Mouse (Mus musculus): ENCODE measurements around the gene Vmn1r45. TPM values are rescaled to one million over a fixed set of nuclear protein-coding genes. Genes with fewer than 3 reads are reported as not detected.
"Not testable (repeated sequence)": the region's sequence is repeated elsewhere in the genome, so short reads cannot be mapped to it uniquely, and the experiment has no call there.

Vmn1r45 gene
- not detected in 2 replicates for polyA plus RNA-seq (2012; ENCODE audit: insufficient read depth, insufficient read length, low replicate concordance, missing spikeins)

GRCm38 (mm10) chr6:89940498-89940897, at the start of gene Vmn1r45:
Vmn1r45 (minus strand) TSS chr6:89940598.
- WGBS, result 91% methylated on average over 2 of the region's 2 CpGs
- H3K4me1 ChIP-seq (ENCODE audit: control insufficient read depth, insufficient read depth, low read length); H3K27ac ChIP-seq (ENCODE audit: insufficient read depth, low read depth, low read length); H3K4me3 ChIP-seq (ENCODE audit: insufficient read depth, low read depth, low read length): not testable (repeated sequence)

GRCm38 (mm10) chr6:89985989-89986388, 45.6 kb upstream of the Vmn1r45 start:
- WGBS, result 26% methylated on average over 1 of the region's 1 CpGs
- Histone ChIP-seq H3K27ac (ENCODE audit: insufficient read depth, low read depth, low read length) (no peak overlapping the region), H3K4me3 (ENCODE audit: insufficient read depth, low read depth, low read length) (no peak overlapping the region), H3K4me1 (ENCODE audit: control insufficient read depth, insufficient read depth, low read length) (no peaks in the 10 kb centered on the region)
- no peak for TF ChIP-seq POLR2A (IDR thresholded peaks at IDR 0.05; ENCODE audit: insufficient read depth, low read depth, low read length)
- TF ChIP-seq CTCF (IDR thresholded peaks at IDR 0.05; ENCODE audit: insufficient read depth, low read depth, low read length), result no peak

GRCm38 (mm10) chr6:89969013-89969412, 28.6 kb upstream of the Vmn1r45 start, which contains the start of gene Vmn1r46:
Vmn1r46 (plus strand) TSS chr6:89969313.
- WGBS, result 61% methylated on average over 2 of the region's 2 CpGs
- Histone ChIP-seq H3K4me3 (ENCODE audit: insufficient read depth, low read depth, low read length) (no peak within 1 kb of the TSS), H3K4me1 (ENCODE audit: control insufficient read depth, insufficient read depth, low read length) (no peaks in the 10 kb centered on the region), H3K27ac (ENCODE audit: insufficient read depth, low read depth, low read length) (no peak within 1 kb of the TSS)
- TF ChIP-seq POLR2A (IDR thresholded peaks at IDR 0.05; ENCODE audit: insufficient read depth, low read depth, low read length) (no peak), CTCF (IDR thresholded peaks at IDR 0.05; ENCODE audit: insufficient read depth, low read depth, low read length) (no peak)

GRCm38 (mm10) chr6:89966341-89966740, 25.9 kb upstream of the Vmn1r45 start:
- no peak for TF ChIP-seq POLR2A (IDR thresholded peaks at IDR 0.05; ENCODE audit: insufficient read depth, low read depth, low read length)
- TF ChIP-seq CTCF (IDR thresholded peaks at IDR 0.05; ENCODE audit: insufficient read depth, low read depth, low read length), result no peak
- H3K4me1 ChIP-seq (ENCODE audit: control insufficient read depth, insufficient read depth, low read length), result no peaks in the 10 kb centered on the region
- no peak overlapping the region for H3K27ac ChIP-seq (ENCODE audit: insufficient read depth, low read depth, low read length)
- H3K4me3 ChIP-seq (ENCODE audit: insufficient read depth, low read depth, low read length), result no peak overlapping the region

GRCm38 (mm10) chr6:89953556-89953955, 13.2 kb upstream of the Vmn1r45 start:
- Histone ChIP-seq H3K27ac (ENCODE audit: insufficient read depth, low read depth, low read length) (no peak overlapping the region), H3K4me3 (ENCODE audit: insufficient read depth, low read depth, low read length) (no peak overlapping the region), H3K4me1 (ENCODE audit: control insufficient read depth, insufficient read depth, low read length) (no peaks in the 10 kb centered on the region)
- no peak for TF ChIP-seq CTCF (IDR thresholded peaks at IDR 0.05; ENCODE audit: insufficient read depth, low read depth, low read length)
- TF ChIP-seq POLR2A (IDR thresholded peaks at IDR 0.05; ENCODE audit: insufficient read depth, low read depth, low read length), result no peak
- WGBS, result 72% methylated on average over 2 of the region's 2 CpGs

- H3K4me1 ChIP-seq (ENCODE audit: control insufficient read depth, insufficient read depth, low read length), result no peaks in the 10 kb centered on the region
- 86% methylated on average over 2 of the region's 2 CpGs for WGBS
- no peak overlapping the region for H3K27ac ChIP-seq (ENCODE audit: insufficient read depth, low read depth, low read length)
- no peak overlapping the region for H3K4me3 ChIP-seq (ENCODE audit: insufficient read depth, low read depth, low read length)
- TF ChIP-seq POLR2A (IDR thresholded peaks at IDR 0.05; ENCODE audit: insufficient read depth, low read depth, low read length), result no peak
- no peak for TF ChIP-seq CTCF (IDR thresholded peaks at IDR 0.05; ENCODE audit: insufficient read depth, low read depth, low read length)
Observed at GRCm38 (mm10) chr6:89940926-89941325, 528 bp upstream of the Vmn1r45 start.

GRCm38 (mm10) chr6:89883812-89884211, 56.6 kb downstream of the Vmn1r45 start:
- Histone ChIP-seq H3K4me3 (ENCODE audit: insufficient read depth, low read depth, low read length) (no peak overlapping the region), H3K4me1 (ENCODE audit: control insufficient read depth, insufficient read depth, low read length) (no peaks in the 10 kb centered on the region), H3K27ac (ENCODE audit: insufficient read depth, low read depth, low read length) (no peak overlapping the region)
- TF ChIP-seq POLR2A (IDR thresholded peaks at IDR 0.05; ENCODE audit: insufficient read depth, low read depth, low read length), result no peak
- no peak for TF ChIP-seq CTCF (IDR thresholded peaks at IDR 0.05; ENCODE audit: insufficient read depth, low read depth, low read length)
- 29% methylated on average over 2 of the region's 2 CpGs for WGBS

GRCm38 (mm10) chr6:89883360-89883759, 57.0 kb downstream of the Vmn1r45 start, which contains the start of gene Vmn1r44:
Vmn1r44 (plus strand) TSS chr6:89883660.
- H3K4me1 ChIP-seq (ENCODE audit: control insufficient read depth, insufficient read depth, low read length), result no peaks in the 10 kb centered on the region
- 96% methylated on average over 1 of the region's 1 CpGs for WGBS
- H3K4me3 ChIP-seq (ENCODE audit: insufficient read depth, low read depth, low read length), result no peak within 1 kb of the TSS
- no peak for TF ChIP-seq CTCF (IDR thresholded peaks at IDR 0.05; ENCODE audit: insufficient read depth, low read depth, low read length)
- no peak for TF ChIP-seq POLR2A (IDR thresholded peaks at IDR 0.05; ENCODE audit: insufficient read depth, low read depth, low read length)
- no peak within 1 kb of the TSS for H3K27ac ChIP-seq (ENCODE audit: insufficient read depth, low read depth, low read length)

Other genes with a start within 250 kb of the Vmn1r45 start
- gene Vmn1r40, start 233.1 kb downstream of the Vmn1r45 start, polyA plus RNA-seq (2012; ENCODE audit: insufficient read depth, insufficient read length, low replicate concordance, missing spikeins), result not detected in 2 replicates
- not detected in 2 replicates for gene Vmn1r41, start 199.8 kb downstream of the Vmn1r45 start, polyA plus RNA-seq (2012; ENCODE audit: insufficient read depth, insufficient read length, low replicate concordance, missing spikeins)
- gene Vmn1r42, start 64.2 kb downstream of the Vmn1r45 start, polyA plus RNA-seq (2012; ENCODE audit: insufficient read depth, insufficient read length, low replicate concordance, missing spikeins), result not detected in 2 replicates
- not detected in 2 replicates for gene Vmn1r43, start 64.2 kb downstream of the Vmn1r45 start, polyA plus RNA-seq (2012; ENCODE audit: insufficient read depth, insufficient read length, low replicate concordance, missing spikeins)
- not detected in 2 replicates for gene Vmn1r44, start 56.9 kb downstream of the Vmn1r45 start, polyA plus RNA-seq (2012; ENCODE audit: insufficient read depth, insufficient read length, low replicate concordance, missing spikeins)
- gene Vmn1r46, start 28.7 kb upstream of the Vmn1r45 start, polyA plus RNA-seq (2012; ENCODE audit: insufficient read depth, insufficient read length, low replicate concordance, missing spikeins), result not detected in 2 replicates
- not detected in 2 replicates for gene Vmn1r47, start 75.5 kb upstream of the Vmn1r45 start, polyA plus RNA-seq (2012; ENCODE audit: insufficient read depth, insufficient read length, low replicate concordance, missing spikeins)
- gene Vmn1r48, start 96.2 kb upstream of the Vmn1r45 start, polyA plus RNA-seq (2012; ENCODE audit: insufficient read depth, insufficient read length, low replicate concordance, missing spikeins), result not detected in 2 replicates
- gene Vmn1r49, start 137.9 kb upstream of the Vmn1r45 start, polyA plus RNA-seq (2012; ENCODE audit: insufficient read depth, insufficient read length, low replicate concordance, missing spikeins), result not detected in 2 replicates
- not detected in 2 replicates for gene Vmn1r50, start 160.8 kb upstream of the Vmn1r45 start, polyA plus RNA-seq (2012; ENCODE audit: insufficient read depth, insufficient read length, low replicate concordance, missing spikeins)
- not detected in 2 replicates for gene Vmn1r51, start 182.0 kb upstream of the Vmn1r45 start, polyA plus RNA-seq (2012; ENCODE audit: insufficient read depth, insufficient read length, low replicate concordance, missing spikeins)
- not detected in 2 replicates for gene Vmn1r52, start 234.2 kb upstream of the Vmn1r45 start, polyA plus RNA-seq (2012; ENCODE audit: insufficient read depth, insufficient read length, low replicate concordance, missing spikeins)

Data from olfactory bulb, adult 2 months (tissue).